Mouse (Mus musculus) heart, postnatal 36 days (tissue): ENCODE data around the gene Myo1d. TPM values are rescaled to one million over a fixed set of nuclear protein-coding genes. Genes with fewer than 3 reads are reported as not detected.

Source experiments
- DNase-seq, 2 experiments: peaks; one replicate each; pipeline ENCODE4 v3.0.0; 2021 to 2022
- intact Hi-C: fragments of 180-260 bp; cut with DNase I; formaldehyde crosslinking; loops from one replicate; pipeline ENCODE4 v1.15.1; 2025
- total RNA-seq, 2 experiments: library from RNA; stranded (reverse); gene quantifications; 2 replicates each; pipeline ENCODE4 v1.2.3; 2021

Myo1d gene
- 10 to 100 TPM in 1 of 2 experiments, 1 to 10 TPM in 1; 9.4 to 10.2 TPM for total RNA-seq

DNA sequence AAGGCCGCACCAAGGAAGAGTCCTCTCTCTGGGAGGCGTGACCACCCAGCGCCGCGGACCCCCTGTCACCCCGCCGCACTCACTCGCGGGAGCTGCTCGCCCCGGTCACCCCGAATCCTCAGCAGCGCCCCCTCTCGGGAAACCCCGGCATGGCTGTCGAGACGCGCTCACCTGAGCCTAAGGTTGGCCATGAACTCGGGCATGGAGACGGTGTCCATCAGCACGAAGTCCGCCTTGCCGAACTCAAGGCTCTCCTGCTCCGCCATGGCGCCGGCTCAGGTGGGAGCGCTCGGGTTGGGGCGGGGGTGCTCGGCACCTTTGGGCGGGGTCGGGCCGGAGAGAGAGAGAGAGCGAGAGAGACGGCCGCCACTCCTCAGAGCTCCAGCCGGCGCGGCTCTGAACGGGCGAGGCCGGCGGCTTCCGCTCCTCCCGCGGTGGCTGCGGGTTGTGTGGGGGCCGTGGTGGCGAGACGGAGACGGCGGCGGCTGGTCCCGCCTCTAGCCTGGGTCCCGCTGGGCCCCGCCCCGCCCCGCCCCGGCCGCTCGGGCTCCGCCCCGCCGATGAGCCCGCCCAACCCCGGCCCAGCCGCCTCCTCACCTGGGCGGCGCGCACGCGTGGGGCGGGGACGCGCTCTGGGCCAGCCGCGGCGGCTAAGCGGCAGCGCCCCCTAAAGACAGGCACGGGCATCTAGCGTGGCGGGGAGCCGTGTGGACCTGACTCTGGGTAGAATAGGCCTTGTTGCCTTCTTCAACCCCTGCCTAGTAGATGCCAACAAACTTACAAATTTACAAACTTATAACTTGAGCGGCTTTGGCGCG is at the start of gene Myo1d:
Gene Myo1d (minus strand): TSS at position 499 of the 818 bp plus-strand sequence.
- peak; percentile 90 for DNase-seq
- intact Hi-C loops, result loop anchor here (1.0 to 10.0 kb wide), 3 partner anchors 37 to 175 kb away; no protein-coding TSS in a partner anchor

DNA sequence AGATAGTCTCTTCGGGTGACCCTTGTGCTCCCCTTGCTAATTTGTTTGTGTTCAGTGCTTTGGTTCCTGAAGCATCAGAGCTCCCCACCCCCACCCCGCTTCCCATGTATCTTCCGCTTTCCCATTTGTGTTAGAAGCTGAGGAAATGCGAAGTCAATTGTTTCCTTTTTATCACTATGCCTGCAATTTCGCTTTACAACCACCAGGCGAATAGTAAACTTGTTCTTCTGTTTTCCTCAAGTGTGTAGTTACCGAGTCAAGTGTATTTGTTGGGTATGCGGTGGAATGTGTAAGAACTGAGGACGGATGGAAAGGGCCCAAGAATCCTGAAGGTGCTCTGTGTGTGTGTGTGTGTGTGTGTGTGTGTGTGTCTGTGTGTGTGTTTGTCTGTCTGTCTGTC is 42.0 kb upstream of the Myo1d start:
- no peak for DNase-seq
- intact Hi-C loops, result no loop called here

DNA sequence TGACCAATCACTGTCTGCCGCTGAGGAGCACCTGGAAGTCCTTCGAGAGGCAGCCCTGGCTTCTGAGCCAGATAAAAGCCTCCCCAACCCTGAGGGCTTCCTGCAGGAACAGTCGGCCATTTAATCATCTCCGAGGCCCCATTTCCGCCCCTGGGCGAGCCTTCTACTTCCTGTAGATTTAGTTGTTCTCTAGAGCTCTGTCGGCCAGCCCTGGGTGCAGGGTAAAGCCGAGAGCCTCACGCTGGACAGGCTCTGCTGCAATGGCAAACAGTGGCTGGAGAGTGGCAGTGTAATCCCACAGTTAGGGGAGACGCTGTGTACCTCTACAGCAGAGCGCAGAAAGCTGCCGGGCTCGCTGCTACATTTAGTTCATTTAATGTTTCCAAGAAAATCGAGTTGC is 41.5 kb upstream of the Myo1d start:
- intact Hi-C loops, result no loop called here
- DNase-seq, result peak; percentile 35

DNA sequence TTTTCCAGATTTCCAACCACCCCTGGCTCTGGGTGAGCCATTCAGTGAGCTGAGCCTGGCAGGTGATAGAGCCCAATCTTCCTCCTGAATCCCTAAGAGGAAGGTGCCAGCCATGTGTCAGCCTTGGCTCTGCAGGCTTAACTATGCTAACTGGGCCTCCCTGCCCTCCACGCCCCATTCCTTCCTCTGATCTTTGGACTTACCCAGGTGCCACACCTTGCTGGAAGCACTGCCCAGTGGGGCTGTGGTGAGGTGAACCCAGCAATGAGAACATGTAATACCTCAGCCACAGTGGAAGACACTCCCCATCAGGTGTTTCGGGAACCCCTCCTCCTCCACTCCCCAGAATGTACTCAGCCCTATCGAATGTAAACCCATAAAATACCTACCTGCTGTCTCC is 40.3 kb upstream of the Myo1d start:
- intact Hi-C loops, result no loop called here
- DNase-seq, result no peak

DNA sequence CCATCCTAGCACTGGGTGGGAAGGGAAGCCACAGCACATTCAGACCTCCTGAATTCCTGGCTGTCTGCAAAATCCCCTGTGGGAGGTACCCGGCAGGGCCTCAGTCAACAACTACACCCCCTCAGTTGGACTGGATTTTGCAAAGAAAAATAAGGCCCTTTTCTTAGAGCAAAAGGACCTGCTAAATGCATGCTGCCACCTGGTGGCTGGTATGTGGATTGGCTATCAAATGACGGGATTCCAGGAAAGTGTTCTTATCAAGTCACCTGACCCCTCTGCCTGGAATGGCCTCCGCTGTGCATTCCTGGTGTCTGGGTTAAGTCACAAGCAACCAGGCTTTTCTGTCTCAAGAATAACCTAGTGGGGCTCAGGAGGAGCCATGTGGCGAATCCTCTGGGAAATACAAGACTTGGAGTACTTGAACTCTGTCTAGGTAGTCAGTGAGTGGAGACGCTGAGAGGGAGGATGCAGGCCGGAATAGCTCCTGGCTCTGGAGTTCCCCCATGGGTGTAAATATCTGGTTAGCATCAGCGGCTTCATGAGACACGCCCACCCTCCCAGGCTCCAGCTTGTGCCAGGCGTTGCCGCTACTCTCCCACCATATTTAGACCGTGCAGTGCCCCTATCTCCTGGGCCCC is 38.4 kb upstream of the Myo1d start:
- DNase-seq, result peak; percentile 76 to 81
- intact Hi-C loops, result loop anchor here (1.0 kb wide), 1 partner anchor 122 kb away; no protein-coding TSS in a partner anchor

DNA sequence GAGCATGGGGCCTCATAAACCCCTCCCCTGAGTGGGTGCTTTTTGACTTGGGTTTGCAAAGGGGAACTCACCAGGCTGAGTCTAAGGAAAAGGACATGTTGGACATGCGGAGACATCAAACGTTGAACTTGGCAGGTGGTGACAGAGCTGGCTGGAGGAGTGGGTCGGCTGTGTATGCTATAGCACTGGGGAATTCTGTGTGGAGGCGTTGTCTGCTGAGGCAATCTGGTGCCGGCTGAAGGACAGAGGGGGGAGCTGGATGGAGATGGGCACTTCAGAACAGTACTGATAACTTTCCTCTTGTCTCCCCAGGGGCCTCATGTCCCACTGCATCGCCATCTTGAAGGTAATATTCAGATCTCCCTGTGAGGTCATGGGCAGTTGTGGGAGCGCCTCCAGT is 35.5 kb upstream of the Myo1d start:
- intact Hi-C loops, result no loop called here
- no peak for DNase-seq

DNA sequence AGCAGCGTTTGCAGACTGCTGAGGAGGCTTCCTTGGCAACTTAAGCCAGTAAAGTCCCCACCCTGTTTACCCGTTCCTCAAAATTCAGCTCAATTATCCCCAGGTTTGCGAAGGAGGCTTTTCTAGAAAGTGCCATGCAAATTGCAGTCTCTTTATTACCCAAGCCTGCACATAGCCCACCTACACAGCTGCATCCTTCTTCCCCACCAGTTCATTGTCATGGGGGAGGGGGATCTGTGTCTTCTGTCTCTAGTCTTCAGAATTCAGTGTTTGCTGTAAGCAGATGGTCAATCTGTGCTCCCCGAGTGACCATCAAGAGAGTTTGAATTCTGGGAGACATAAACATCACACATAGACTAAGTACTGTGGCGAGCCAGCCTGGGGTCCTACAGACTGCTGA is 31.3 kb upstream of the Myo1d start:
- DNase-seq, result no peak
- intact Hi-C loops, result no loop called here

DNA sequence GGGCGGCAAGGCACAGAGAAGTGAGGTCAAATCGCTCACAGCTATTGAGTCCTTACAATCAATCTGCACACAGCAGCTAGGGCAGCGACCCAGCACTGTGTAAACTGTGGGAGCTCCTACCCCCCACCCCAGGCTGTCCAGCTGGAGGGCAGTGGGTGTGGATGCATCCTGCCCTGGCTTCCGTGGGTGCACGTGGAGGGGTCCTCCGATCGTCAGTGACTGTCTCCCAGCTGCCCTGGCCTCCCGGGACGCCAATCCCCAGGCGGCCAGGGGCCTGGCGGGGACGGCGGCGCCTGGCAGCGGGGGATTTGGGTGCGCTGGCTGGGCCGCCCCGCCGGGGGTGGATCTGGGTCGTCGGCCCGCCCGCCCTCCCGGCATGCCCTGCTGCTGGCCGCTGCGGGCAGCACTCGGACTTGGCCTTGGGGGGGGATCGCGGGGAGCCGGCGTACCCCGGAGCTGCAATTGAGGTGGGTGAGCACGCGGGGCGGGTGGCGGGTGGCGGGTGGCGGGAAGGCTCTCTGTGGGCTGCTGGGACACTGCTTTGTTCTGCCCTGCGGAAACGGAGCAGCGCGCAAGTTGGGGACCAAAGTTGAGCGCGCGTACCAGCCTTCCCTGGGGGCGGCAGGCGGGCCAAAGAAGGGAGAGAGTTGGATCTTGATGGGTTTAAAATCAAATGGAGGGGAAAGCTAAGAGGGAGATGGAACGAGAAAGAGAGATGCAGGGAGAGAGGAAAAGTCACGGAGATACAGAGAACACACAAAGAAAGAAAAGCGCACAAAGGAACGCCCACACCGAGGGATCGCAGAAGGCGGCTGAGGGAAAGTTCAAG is 30.4 kb upstream of the Myo1d start, which contains the start of gene Tmem98:
Gene Tmem98 (plus strand): TSS at position 183 of the 829 bp plus-strand sequence.
- intact Hi-C loops, result no loop called here
- DNase-seq, result peak; percentile 50 to 54

DNA sequence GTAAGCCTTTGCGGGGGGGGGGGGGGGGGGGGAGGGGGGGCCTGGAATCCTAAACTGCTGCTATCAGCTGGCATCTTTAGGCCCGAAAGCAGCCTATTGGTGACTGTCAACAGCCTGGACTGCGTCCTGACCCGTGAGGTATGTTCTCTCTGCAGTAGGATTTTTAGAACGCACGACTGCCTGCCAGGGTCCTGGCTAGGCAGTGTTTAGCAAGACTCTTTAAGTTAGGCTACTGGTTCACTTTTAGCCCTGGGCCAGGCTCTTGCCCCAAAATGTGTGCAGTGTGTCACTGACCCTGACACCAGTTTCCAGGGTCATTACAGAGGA is 29.8 kb upstream of the Myo1d start:
- intact Hi-C loops, result no loop called here
- no peak for DNase-seq

DNA sequence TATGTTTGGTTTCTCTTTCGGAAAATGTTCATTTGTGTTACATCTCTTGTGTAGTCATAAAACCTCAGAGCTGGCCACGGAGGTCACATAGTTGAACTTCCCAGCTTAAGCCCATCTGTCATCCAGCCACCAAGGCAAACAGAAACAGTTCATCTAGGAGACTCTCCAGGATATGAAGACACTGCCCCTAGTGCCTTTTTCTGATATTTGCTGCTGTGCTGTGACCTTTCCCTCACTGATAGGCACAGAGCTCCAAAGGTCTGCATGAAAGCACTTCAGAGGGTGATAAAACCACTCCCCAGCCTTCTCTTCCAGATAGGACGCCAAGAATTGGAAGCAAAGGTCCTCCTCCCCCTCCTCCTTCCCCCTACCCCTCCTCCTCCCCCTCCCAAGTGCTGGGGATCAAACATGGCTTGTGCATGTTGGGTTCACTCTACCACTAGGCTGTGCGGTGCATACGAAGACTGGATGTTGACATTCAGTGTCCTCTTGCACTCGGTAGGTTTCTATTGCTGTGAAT is 28.8 kb upstream of the Myo1d start:
- intact Hi-C loops, result no loop called here
- no peak for DNase-seq

DNA sequence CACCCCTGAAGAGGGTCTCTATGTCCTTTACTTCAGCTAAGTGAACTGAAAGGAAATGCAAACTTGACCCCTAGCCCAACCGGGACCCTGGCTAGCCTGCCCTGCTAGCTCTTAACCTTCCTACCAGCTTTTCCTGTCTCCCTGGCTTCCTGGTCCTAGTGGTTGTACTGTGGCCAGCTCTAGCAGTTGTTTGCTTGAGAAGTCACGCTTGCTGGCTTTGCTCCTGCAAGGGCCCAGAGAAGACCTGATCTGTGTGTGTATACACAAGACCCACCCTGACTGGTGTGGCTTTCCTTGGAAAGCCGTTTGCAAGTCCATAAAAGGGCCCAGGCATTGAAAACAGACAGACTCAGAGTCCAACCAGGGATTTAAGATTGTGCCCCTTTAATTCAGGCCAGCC is 22.9 kb upstream of the Myo1d start:
- intact Hi-C loops, result no loop called here
- DNase-seq, result peak; percentile 35 to 51

DNA sequence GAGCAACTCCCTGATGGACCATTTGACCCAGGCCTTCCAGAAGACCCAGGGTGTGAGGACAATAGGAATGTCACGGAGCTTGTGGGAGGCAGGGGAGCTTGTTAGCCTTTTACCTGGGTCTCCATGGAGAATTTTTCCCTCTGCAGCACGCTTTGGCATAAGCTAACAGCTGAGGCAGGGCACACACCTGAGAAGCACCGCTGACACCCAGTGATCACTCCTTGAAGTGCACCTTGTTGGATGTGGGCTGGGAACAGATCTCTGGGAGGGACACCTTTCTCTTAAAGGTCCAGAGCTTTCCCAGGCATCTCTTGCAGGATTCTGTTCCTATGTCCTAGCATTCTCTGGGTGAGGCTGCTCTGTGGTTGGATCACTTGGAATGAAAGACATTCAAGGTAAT is 20.2 kb upstream of the Myo1d start:
- intact Hi-C loops, result no loop called here

DNA sequence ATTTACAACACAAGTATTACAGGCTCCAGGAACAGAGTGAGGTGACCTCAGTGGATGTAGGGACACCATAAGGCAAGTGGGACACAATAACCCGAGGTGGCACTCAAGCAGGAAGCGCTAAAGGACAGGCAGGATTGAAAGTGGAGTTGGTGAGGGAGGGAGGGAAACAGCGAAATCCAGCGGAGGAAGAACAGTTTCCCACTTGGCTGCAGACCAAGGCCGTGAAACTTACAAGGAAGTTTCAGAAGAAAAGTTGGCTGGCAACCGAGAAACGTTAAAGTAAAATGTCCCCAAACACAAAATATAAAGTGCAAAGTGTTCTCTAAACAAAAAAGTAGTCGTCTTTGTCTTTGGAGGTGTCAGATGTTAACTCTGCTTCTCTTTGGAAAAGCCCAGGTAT is 15.6 kb upstream of the Myo1d start:
- intact Hi-C loops, result no loop called here
- DNase-seq, result no peak

More for the DNA sequence above, 20.2 kb upstream of the Myo1d start:
- no peak for DNase-seq

DNA sequence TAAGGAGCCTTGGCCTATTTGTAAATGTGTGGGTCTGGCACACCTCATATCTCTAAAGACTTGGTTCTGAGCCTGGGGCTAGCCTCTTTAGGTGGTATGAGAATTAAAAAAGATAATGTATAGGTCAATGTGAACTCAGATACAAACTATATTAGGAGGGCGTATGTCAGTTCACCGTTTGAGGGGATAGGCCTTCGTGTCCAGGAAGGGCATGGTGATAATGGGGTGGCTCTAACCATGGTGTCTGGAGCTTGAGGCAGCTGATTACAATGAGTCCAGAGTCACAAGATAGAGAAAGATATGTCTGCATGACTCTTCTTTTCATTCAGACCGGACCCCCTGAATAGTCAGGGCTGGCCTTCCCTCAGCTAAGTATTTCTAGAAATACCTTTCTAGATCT is 14.5 kb upstream of the Myo1d start:
- DNase-seq, result no peak
- intact Hi-C loops, result no loop called here

DNA sequence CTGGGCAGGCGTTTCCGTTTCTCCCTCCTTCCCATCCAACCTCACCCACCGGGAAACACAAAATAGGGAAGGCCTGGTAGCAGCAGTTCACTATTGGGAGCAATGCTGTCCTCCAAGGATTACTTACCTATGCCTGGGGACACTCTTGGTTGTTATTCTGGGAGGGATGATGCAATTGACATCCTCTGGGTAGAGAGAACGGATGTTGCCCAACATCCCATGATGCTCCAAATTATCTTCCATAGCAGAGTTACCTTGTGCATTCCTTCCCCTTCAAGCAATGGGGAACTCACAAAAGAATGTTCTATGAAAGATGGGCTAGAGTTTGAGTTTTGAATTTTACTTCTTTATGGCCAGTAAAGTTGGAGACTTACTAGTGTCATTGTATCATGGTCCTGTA is 13.6 kb upstream of the Myo1d start:
- DNase-seq, result no peak
- intact Hi-C loops, result no loop called here

DNA sequence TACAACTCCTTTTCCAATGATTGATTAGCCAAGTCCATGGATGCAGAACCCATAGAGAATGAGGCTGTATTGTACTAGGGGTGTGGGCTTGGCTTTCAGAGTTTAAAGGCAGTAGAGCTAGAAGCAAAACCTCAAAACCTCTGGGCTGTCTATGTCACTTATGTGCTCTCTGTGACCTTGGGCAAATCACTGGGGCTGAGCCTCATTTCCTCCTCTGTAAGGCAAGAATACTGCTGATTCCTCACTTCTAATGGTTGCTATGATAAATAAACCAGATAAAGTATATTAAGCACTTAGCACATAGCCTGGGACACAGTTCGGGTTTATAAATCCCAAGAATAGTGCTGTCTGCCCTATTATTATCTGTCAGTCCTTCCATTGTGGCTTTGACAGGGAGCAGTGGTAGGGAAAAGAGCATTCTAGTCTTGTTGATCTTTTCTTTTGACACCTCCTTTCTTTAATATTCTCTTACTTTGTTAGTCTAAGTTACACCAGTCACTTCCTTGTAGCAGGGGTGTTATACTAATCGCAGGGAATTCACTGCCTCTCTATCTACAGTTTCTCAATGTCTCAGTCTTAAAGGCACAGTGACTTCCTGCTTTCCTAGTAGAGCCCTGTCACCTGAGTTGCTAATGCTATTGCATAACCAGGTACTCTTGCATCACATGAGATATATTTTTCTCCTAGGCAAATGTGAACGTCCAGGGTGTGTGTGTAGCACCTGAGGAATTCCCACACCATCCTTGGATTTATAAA is 12.0 kb upstream of the Myo1d start:
- DNase-seq, result no peak
- intact Hi-C loops, result no loop called here

DNA sequence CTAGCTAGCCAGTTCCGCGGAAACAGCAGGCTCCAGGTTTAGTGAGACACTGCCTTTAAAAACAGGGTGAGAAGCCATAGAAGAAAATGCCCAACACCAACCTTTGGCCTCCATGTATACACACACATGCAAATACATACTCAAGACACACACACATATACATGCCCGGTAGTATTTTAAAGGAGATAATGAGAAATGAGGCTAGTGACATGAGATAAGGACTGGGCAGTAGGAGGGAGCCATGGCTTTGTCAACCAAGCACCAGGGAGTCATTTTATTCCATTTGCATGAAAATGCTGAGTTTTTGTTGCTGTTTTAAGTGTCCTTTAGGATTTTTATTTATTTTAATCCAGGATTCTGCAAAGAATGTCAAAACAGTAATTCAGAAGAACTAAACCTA is 10.6 kb upstream of the Myo1d start:
- DNase-seq, result no peak
- intact Hi-C loops, result no loop called here

DNA sequence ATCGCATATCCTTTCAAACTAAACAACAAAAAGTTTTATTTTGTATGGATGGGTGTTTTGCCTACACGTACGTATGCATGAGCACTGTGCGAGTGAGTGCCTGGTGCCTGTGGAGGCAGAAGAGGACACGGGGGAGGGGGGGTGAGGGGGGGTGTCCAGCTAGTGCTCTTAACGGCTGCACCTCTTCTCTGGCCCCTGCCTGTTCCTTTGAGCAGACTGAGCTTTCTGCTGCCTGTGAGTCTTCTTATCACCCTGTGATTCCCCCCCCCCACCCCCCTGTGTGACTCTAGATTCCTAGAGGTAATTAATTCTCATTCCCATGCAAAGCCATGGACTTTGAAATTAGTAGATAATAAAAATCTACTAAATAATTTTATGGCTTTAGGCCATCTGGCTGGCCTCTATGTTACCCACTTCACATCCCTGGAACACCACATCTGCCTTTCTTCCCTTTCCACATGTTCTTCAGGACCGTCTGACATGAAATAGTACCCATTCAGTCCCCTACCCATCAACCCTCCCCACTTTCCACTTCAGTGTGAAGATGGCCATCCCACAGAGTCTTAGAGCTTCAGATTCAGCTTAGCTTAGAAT is 9.9 kb upstream of the Myo1d start:
- no peak for DNase-seq
- intact Hi-C loops, result loop anchor here (10.0 kb wide), 1 partner anchor 185 kb away; no protein-coding TSS in a partner anchor

DNA sequence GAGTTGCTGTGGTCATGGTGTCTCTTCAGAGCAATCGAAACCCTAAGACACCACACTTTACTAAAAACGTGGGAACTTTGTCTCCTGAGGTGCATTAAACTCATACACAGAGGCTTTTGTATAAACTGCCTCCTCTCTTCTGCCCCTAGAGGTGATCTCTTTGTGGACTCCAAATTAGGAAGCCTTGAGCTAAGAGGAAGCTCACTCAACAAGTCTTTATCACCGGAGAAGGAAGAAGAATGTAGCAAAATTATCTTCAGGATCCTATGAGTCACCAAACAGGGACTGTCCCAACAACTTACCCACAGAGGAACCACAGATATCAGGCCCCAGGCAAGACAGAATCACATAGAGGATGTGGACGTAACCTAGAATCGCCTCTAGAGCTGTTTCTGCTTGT is 5.8 kb upstream of the Myo1d start:
- DNase-seq, result no peak
- intact Hi-C loops, result loop anchor here (10.0 kb wide), 1 partner anchor 181 kb away; no protein-coding TSS in a partner anchor

DNA sequence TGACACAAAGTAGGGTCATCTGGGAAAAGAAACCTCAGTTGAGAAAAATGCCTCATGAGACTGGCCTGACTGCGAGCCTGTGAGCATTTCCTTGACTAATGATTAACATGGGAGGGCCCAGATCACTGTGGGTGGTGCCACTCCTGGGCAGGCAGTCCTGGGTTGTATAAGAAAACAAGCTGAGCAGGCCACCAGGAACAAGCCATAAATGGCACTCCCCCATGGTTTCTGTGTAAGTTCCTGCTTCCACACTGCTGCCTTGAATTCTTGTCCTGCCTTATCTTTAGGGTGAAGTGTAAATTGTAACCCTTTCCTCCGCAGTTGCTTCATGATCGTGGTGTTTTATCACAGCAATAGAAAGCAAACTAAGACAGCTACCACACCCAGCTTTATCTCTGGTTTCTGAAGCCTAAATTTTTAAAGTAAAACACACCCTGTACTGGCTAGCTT is 4.5 kb upstream of the Myo1d start:
- intact Hi-C loops, result loop anchor here (10.0 kb wide), 1 partner anchor 180 kb away; no protein-coding TSS in a partner anchor
- no peak for DNase-seq
